Mouse (Mus musculus): Measurements from ENCODE around the gene Ptges2. TPM values are rescaled to one million over a fixed set of nuclear protein-coding genes. Genes with fewer than 3 reads are reported as not detected.

The Ptges2 gene
- total and polyA plus RNA-seq, 3 experiments: 17.1 to 21.3 (median 20.3) TPM

DNA sequence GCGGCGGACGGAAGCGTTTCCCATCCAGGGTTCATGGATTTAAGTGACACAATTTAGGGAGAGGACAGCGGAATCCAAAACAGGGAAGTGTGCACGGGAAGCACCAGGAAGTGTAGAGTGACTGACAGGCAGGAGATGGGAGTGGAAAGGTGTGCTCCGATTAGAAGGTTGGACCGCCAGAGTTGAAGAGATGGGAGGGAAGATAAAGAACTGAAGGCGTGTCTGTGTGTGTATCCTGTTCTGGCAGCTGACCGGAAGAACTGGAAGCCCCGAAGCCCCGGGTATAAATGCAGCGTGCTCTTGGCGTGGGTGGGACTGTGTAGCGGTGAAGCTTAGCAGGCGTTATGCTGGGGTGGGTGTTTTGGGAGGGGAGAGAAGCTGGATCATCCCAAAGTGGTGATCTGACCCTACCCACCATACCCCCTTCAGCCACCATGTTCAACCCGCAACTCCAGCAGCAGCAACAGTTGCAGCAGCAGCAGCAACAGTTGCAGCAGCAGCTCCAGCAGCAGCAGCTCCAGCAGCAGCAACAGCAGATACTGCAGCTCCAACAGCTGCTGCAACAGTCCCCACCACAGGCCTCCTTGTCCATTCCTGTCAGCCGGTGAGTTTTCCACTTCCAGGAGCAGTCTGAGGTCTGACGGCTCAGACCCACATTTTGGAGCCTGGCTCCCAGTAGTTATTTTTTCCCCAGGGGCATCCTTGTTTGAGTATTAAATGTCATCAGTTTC, 32.2 kb upstream of the Ptges2 start:
- Histone ChIP-seq H3K27me3 (replicated peaks) (peaks cover 24% of the 10 kb centered on the region), H3K4me3 (replicated peaks in 1 of 3; ENCODE audit: low read depth in 2 of 3, low read length in 2 of 3, poor library complexity in 1 of 3) (peak overlapping the region; percentile 72 to 79 (median 74)), H3K4me2 (ENCODE audit: insufficient read depth, low read depth, poor library complexity, severe bottlenecking) (peak overlapping the region; percentile 41; the same call in 1 of the 2 replicates), H3K9ac (ENCODE audit: insufficient read depth, low read depth) (peak overlapping the region; percentile 74), H3K27ac (ENCODE audit: insufficient read depth, low read depth) (peak overlapping the region; percentile 30), H3K36me3 (replicated peaks in 1 of 2; ENCODE audit: control insufficient read depth in 1 of 2, insufficient read depth in 1 of 2, low read length in 1 of 2) (peaks cover 12 to 39% of the 10 kb centered on the region in 2 experiments), H3K4me1 (ENCODE audit: control insufficient read depth in 1 of 2, insufficient read depth in 2 of 2) (peaks cover 0 to 9% of the 10 kb centered on the region in 2 experiments; a peak in 2 of 4 replicates), H3K9me3 (replicated peaks; ENCODE audit: low read length) (no peaks in the 10 kb centered on the region), H3K79me2 (replicated peaks; ENCODE audit: control insufficient read depth, extremely low read depth, insufficient read depth, poor library complexity, severe bottlenecking) (no peaks in the 10 kb centered on the region)
- in situ Hi-C loops (cut with MboI; ENCODE audit: low pct_ligation_motif_present, low pct_unique_long_range_greater_than_20kb, low sequenced_read_pairs): no loop called here
- TF ChIP-seq MYC (IDR thresholded peaks at IDR 0.05; ENCODE audit: low read depth, low read length) (0 out of 2 replicates have a peak, but pooled peaks have one; percentile 18), CTCF (conservative IDR thresholded peaks at IDR 0.05 in 1 of 2, IDR thresholded peaks at IDR 0.05 in 1 of 2; ENCODE audit: low read depth in 2 of 2, low read length in 2 of 2) (no peak), BHLHE40 (IDR thresholded peaks at IDR 0.05; ENCODE audit: low read depth, low read length) (peak; percentile 17; the same call in 1 of the 2 replicates), HCFC1 (IDR thresholded peaks at IDR 0.05; ENCODE audit: low read depth, low read length) (no peak)
- dilution Hi-C loops (cut with MboI; ENCODE audit: extremely low pct_ligation_motif_present, extremely low pct_unique_long_range_greater_than_20kb, low sequenced_read_pairs): no loop called here
- peak; percentile 37 for DNase-seq (ENCODE audit: extremely low read depth)

DNA sequence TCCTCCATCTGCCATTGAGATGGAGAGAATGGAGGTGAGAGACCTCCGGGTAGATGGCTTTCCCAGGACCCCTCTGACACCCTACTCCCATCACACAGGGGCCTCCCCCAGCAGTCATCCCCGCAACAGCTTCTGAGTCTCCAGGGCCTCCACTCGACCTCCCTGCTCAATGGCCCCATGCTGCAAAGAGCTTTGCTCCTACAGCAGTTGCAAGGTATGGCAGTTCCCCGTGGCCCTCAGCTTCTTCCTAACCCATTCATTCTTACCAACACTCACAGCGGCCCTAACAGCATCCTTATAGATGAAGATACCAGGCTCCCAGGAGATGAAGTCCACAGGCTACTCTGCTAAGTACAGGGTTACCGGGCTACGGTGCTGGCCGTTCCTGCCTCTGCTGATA, 31.6 kb upstream of the Ptges2 start:
- Histone ChIP-seq H3K27me3 (replicated peaks) (peaks cover 19% of the 10 kb centered on the region), H3K79me2 (replicated peaks; ENCODE audit: control insufficient read depth, extremely low read depth, insufficient read depth, poor library complexity, severe bottlenecking) (no peaks in the 10 kb centered on the region), H3K36me3 (replicated peaks in 1 of 2; ENCODE audit: control insufficient read depth in 1 of 2, insufficient read depth in 1 of 2, low read length in 1 of 2) (peaks cover 12 to 40% of the 10 kb centered on the region in 2 experiments), H3K27ac (ENCODE audit: insufficient read depth, low read depth) (no peak overlapping the region), H3K9ac (ENCODE audit: insufficient read depth, low read depth) (no peak overlapping the region), H3K4me2 (ENCODE audit: insufficient read depth, low read depth, poor library complexity, severe bottlenecking) (no peak overlapping the region), H3K4me1 (ENCODE audit: control insufficient read depth in 1 of 2, insufficient read depth in 2 of 2) (peaks cover 0 to 9% of the 10 kb centered on the region in 2 experiments; a peak in 2 of 4 replicates), H3K4me3 (replicated peaks in 1 of 3; ENCODE audit: low read depth in 2 of 3, low read length in 2 of 3, poor library complexity in 1 of 3) (no peak overlapping the region), H3K9me3 (replicated peaks; ENCODE audit: low read length) (no peaks in the 10 kb centered on the region)
- TF ChIP-seq ZC3H11A (IDR thresholded peaks at IDR 0.05; ENCODE audit: low read depth, low read length) (no peak), MAZ (IDR thresholded peaks at IDR 0.05; ENCODE audit: low read depth, low read length) (no peak), E2F4 (IDR thresholded peaks at IDR 0.05; ENCODE audit: insufficient replicate concordance, low read depth, low read length) (no peak), SMC3 (IDR thresholded peaks at IDR 0.05; ENCODE audit: low read depth, low read length) (no peak), CHD2 (IDR thresholded peaks at IDR 0.05; ENCODE audit: low read length) (no peak), POLR2AphosphoS2 (IDR thresholded peaks at IDR 0.05; ENCODE audit: low read depth, low read length) (no peak), MEF2A (IDR thresholded peaks at IDR 0.05; ENCODE audit: borderline replicate concordance, low read depth, low read length) (no peak), JUND (conservative IDR thresholded peaks at IDR 0.05; ENCODE audit: low read depth, low read length) (no peak), RAD21 (IDR thresholded peaks at IDR 0.05; ENCODE audit: low read depth, low read length) (no peak), ZKSCAN1 (IDR thresholded peaks at IDR 0.05; ENCODE audit: borderline replicate concordance, low read depth, low read length) (no peak), RCOR1 (conservative IDR thresholded peaks at IDR 0.05; ENCODE audit: low read depth, low read length) (no peak), CHD1 (IDR thresholded peaks at IDR 0.05; ENCODE audit: low read depth, low read length) (no peak), CTCF (conservative IDR thresholded peaks at IDR 0.05 in 1 of 2, IDR thresholded peaks at IDR 0.05 in 1 of 2; ENCODE audit: low read depth in 2 of 2, low read length in 2 of 2) (no peak), MAX (IDR thresholded peaks at IDR 0.05; ENCODE audit: low read length) (no peak), IRF4 (IDR thresholded peaks at IDR 0.05; ENCODE audit: low read depth, low read length) (no peak)
- dilution Hi-C loops (cut with MboI; ENCODE audit: extremely low pct_ligation_motif_present, extremely low pct_unique_long_range_greater_than_20kb, low sequenced_read_pairs) (no loop called here), in situ Hi-C loops (cut with MboI; ENCODE audit: low pct_ligation_motif_present, low pct_unique_long_range_greater_than_20kb, low sequenced_read_pairs) (no loop called here)
- DNase-seq (ENCODE audit: extremely low read depth): no peak
